Mouse (Mus musculus) neural tube, embryonic 13.5 days (tissue): Measurements from ENCODE around the gene Ston1. TPM values are rescaled to one million over a fixed set of nuclear protein-coding genes. Genes with fewer than 3 reads are reported as not detected.

Experiments used
- ATAC-seq: fragments of 200-750 bp; cut with Nextera tagmentation; 2 replicates; pipeline ENCODE4 v1.8.0; 2017; ENCODE audit warnings: low read depth, mild to moderate bottlenecking, moderate TSS enrichment, moderate library complexity
- H3K27ac ChIP-seq: fragments of 300-500 bp; sonication (generic); replicated peaks from 2 replicates; pipeline ENCODE4 v1.5.1; 2015; ENCODE audit warnings: moderate library complexity, mild to moderate bottlenecking, inconsistent platforms
- H3K27me3 ChIP-seq: fragments of 300-500 bp; sonication (generic); 2 replicates; pipeline ENCODE4 v1.6.1; 2015; ENCODE audit warnings: mild to moderate bottlenecking, inconsistent platforms
- H3K36me3 ChIP-seq: fragments of 300-500 bp; sonication (generic); 2 replicates; pipeline ENCODE4 v1.6.1; 2015; ENCODE audit warnings: mild to moderate bottlenecking, inconsistent platforms
- H3K4me1 ChIP-seq: fragments of 300-500 bp; sonication (generic); replicated peaks from 2 replicates; pipeline ENCODE4 v1.6.1; 2015; ENCODE audit warnings: inconsistent platforms
- H3K4me2 ChIP-seq: fragments of 300-500 bp; sonication (generic); 2 replicates; pipeline ENCODE4 v1.6.1; 2015; ENCODE audit warnings: inconsistent platforms, mild to moderate bottlenecking, moderate library complexity
- H3K4me3 ChIP-seq: fragments of 300-500 bp; sonication (generic); 2 replicates; pipeline ENCODE4 v1.5.1; 2015; ENCODE audit warnings: mild to moderate bottlenecking, inconsistent platforms
- H3K9ac ChIP-seq: fragments of 300-500 bp; sonication (generic); 2 replicates; pipeline ENCODE4 v1.6.1; 2015; ENCODE audit warnings: moderate library complexity, mild to moderate bottlenecking, inconsistent platforms
- H3K9me3 ChIP-seq: fragments of 300-500 bp; sonication (generic); 2 replicates; pipeline ENCODE4 v1.6.1; 2016; ENCODE audit warnings: inconsistent platforms
- WGBS: fragments of 180-500 bp; shearing (Covaris S2); methylation state at CpG from one replicate; pipeline ENCODE4 v1.1.7; 2015; 5-methylcytosine and 5-hydroxymethylcytosine counted together
- polyA plus RNA-seq: library from polyadenylated mRNA; unstranded; fragments of >200 nt; fragmentation: Nextera tagmentation; extraction: Ambion mirVana; gene quantifications from 2 replicates; pipeline ENCODE4 v1.2.1, GENCODE M21; 2015

The Ston1 gene
- polyA plus RNA-seq, 1 experiment from 2014 or later: 2.7 TPM

GRCm38 (mm10) chr17:88614234-88614633 lies 16.8 kb downstream of the Ston1 start:
- Histone ChIP-seq H3K4me2 (no peak overlapping the region), H3K9ac (no peak overlapping the region), H3K36me3 (no peaks in the 10 kb centered on the region), H3K4me3 (no peak overlapping the region), H3K9me3 (no peaks in the 10 kb centered on the region), H3K27me3 (no peaks in the 10 kb centered on the region), H3K27ac (no peak overlapping the region), H3K4me1 (no peaks in the 10 kb centered on the region)
- 62% methylated on average over 3 of the region's 3 CpGs for WGBS
- ATAC-seq: no peak

- H3K4me3 ChIP-seq: no peak overlapping the region
- H3K27me3 ChIP-seq: no peaks in the 10 kb centered on the region
- no peak for ATAC-seq
- no peak overlapping the region for H3K27ac ChIP-seq
- no peaks in the 10 kb centered on the region for H3K36me3 ChIP-seq
- no peak overlapping the region for H3K9ac ChIP-seq
- H3K4me2 ChIP-seq: no peak overlapping the region
- WGBS: 97% methylated on average over 1 of the region's 1 CpGs
- H3K4me1 ChIP-seq: no peaks in the 10 kb centered on the region
- H3K9me3 ChIP-seq: no peaks in the 10 kb centered on the region
Observed at GRCm38 (mm10) chr17:88614733-88615132, 17.2 kb downstream of the Ston1 start.

GRCm38 (mm10) chr17:88615492-88616155 lies 18.1 kb downstream of the Ston1 start:
- ATAC-seq: no peak
- Histone ChIP-seq H3K9ac (no peak overlapping the region), H3K36me3 (no peaks in the 10 kb centered on the region), H3K4me3 (no peak overlapping the region), H3K27ac (no peak overlapping the region), H3K9me3 (no peaks in the 10 kb centered on the region), H3K4me2 (no peak overlapping the region), H3K27me3 (no peaks in the 10 kb centered on the region), H3K4me1 (no peaks in the 10 kb centered on the region)
- WGBS: 84% methylated on average over 1 of the region's 1 CpGs

GRCm38 (mm10) chr17:88620935-88621334 lies 23.5 kb downstream of the Ston1 start:
- WGBS: 84% methylated on average over 4 of the region's 4 CpGs
- H3K27ac ChIP-seq: no peak overlapping the region
- no peak overlapping the region for H3K9ac ChIP-seq
- peaks cover 8% of the 10 kb centered on the region; the same call in 1 of the 2 replicates for H3K4me1 ChIP-seq
- no peak overlapping the region for H3K4me2 ChIP-seq
- no peaks in the 10 kb centered on the region for H3K27me3 ChIP-seq
- H3K4me3 ChIP-seq: no peak overlapping the region
- ATAC-seq: no peak
- H3K9me3 ChIP-seq: no peaks in the 10 kb centered on the region
- no peaks in the 10 kb centered on the region for H3K36me3 ChIP-seq

GRCm38 (mm10) chr17:88621374-88621773 lies 23.9 kb downstream of the Ston1 start:
- Histone ChIP-seq H3K4me2 (no peak overlapping the region), H3K9me3 (no peaks in the 10 kb centered on the region), H3K4me1 (peaks cover 12% of the 10 kb centered on the region), H3K4me3 (no peak overlapping the region), H3K27ac (no peak overlapping the region), H3K27me3 (no peaks in the 10 kb centered on the region), H3K36me3 (no peaks in the 10 kb centered on the region), H3K9ac (no peak overlapping the region)
- no peak for ATAC-seq
- 87% methylated on average over 3 of the region's 3 CpGs for WGBS

- peaks cover 21% of the 10 kb centered on the region for H3K4me1 ChIP-seq
- no peaks in the 10 kb centered on the region for H3K27me3 ChIP-seq
- H3K9ac ChIP-seq: no peak overlapping the region
- ATAC-seq: no peak
- H3K9me3 ChIP-seq: no peaks in the 10 kb centered on the region
- WGBS: 85% methylated on average over 1 of the region's 1 CpGs
- H3K4me2 ChIP-seq: no peak overlapping the region
- H3K27ac ChIP-seq: no peak overlapping the region
- no peaks in the 10 kb centered on the region for H3K36me3 ChIP-seq
- no peak overlapping the region for H3K4me3 ChIP-seq
Observed at GRCm38 (mm10) chr17:88622711-88623110, 25.2 kb downstream of the Ston1 start.

- no peak overlapping the region for H3K4me2 ChIP-seq
- H3K27me3 ChIP-seq: no peaks in the 10 kb centered on the region
- no peak overlapping the region for H3K27ac ChIP-seq
- H3K36me3 ChIP-seq: no peaks in the 10 kb centered on the region
- no peak overlapping the region for H3K9ac ChIP-seq
- peaks cover 32% of the 10 kb centered on the region for H3K4me1 ChIP-seq
- H3K9me3 ChIP-seq: no peaks in the 10 kb centered on the region
- 90% methylated on average over 4 of the region's 4 CpGs for WGBS
- H3K4me3 ChIP-seq: no peak overlapping the region
- ATAC-seq: no peak
Observed at GRCm38 (mm10) chr17:88624386-88624785, 26.9 kb downstream of the Ston1 start.

GRCm38 (mm10) chr17:88625350-88625749 lies 27.9 kb downstream of the Ston1 start:
- 88% methylated on average over 13 of the region's 13 CpGs for WGBS
- ATAC-seq: no peak
- Histone ChIP-seq H3K9ac (no peak overlapping the region), H3K9me3 (no peaks in the 10 kb centered on the region), H3K27me3 (no peaks in the 10 kb centered on the region), H3K27ac (0 out of 2 replicates have a peak overlapping the region, but pooled peaks have one; percentile 3), H3K4me2 (no peak overlapping the region), H3K4me1 (peaks cover 42% of the 10 kb centered on the region), H3K4me3 (no peak overlapping the region), H3K36me3 (no peaks in the 10 kb centered on the region)

- peaks cover 46% of the 10 kb centered on the region for H3K4me1 ChIP-seq
- no peaks in the 10 kb centered on the region for H3K36me3 ChIP-seq
- H3K27me3 ChIP-seq: no peaks in the 10 kb centered on the region
- no peak for ATAC-seq
- no peaks in the 10 kb centered on the region for H3K9me3 ChIP-seq
- whole genome bisulfite sequencing: 50% methylated on average over 7 of the region's 7 CpGs
- no peak overlapping the region for H3K4me3 ChIP-seq
- H3K9ac ChIP-seq: no peak overlapping the region
- H3K4me2 ChIP-seq: no peak overlapping the region
- H3K27ac ChIP-seq: peak overlapping the region; percentile 61
Observed at GRCm38 (mm10) chr17:88625931-88626330, 28.4 kb downstream of the Ston1 start.

- Histone ChIP-seq H3K27ac (peak overlapping the region; percentile 61), H3K36me3 (no peaks in the 10 kb centered on the region)
- 38% methylated on average over 7 of the region's 7 CpGs for WGBS
Observed at GRCm38 (mm10) chr17:88626347-88626811, 28.9 kb downstream of the Ston1 start.

GRCm38 (mm10) chr17:88627150-88627549 lies 29.7 kb downstream of the Ston1 start:
- no peaks in the 10 kb centered on the region for H3K9me3 ChIP-seq
- no peak for ATAC-seq
- H3K4me1 ChIP-seq: peaks cover 46% of the 10 kb centered on the region
- H3K36me3 ChIP-seq: no peaks in the 10 kb centered on the region
- no peaks in the 10 kb centered on the region for H3K27me3 ChIP-seq
- no peak overlapping the region for H3K4me2 ChIP-seq
- no peak overlapping the region for H3K9ac ChIP-seq
- no peak overlapping the region for H3K4me3 ChIP-seq
- no peak overlapping the region; the same call in 1 of the 2 replicates for H3K27ac ChIP-seq
- WGBS: 87% methylated on average over 7 of the region's 7 CpGs

More at GRCm38 (mm10) chr17:88626347-88626811, 28.9 kb downstream of the Ston1 start:
- H3K27me3 ChIP-seq: no peaks in the 10 kb centered on the region
- peaks cover 46% of the 10 kb centered on the region for H3K4me1 ChIP-seq
- no peak overlapping the region for H3K4me3 ChIP-seq
- ATAC-seq: no peak
- H3K9ac ChIP-seq: no peak overlapping the region
- H3K9me3 ChIP-seq: no peaks in the 10 kb centered on the region
- 0 out of 2 replicates have a peak overlapping the region, but pooled peaks have one; percentile 12 for H3K4me2 ChIP-seq

GRCm38 (mm10) chr17:88628676-88629380 lies 31.3 kb downstream of the Ston1 start:
- Histone ChIP-seq H3K36me3 (no peaks in the 10 kb centered on the region), H3K27me3 (no peaks in the 10 kb centered on the region), H3K9me3 (no peaks in the 10 kb centered on the region), H3K27ac (peak overlapping the region; percentile 87), H3K4me2 (no peak overlapping the region), H3K9ac (no peak overlapping the region), H3K4me1 (peaks cover 46% of the 10 kb centered on the region), H3K4me3 (no peak overlapping the region)
- 50% methylated on average over 10 of the region's 10 CpGs for WGBS
- peak; percentile 77 for ATAC-seq
